Mouse (Mus musculus) skeletal muscle tissue, adult 2 months (tissue): Measurements from ENCODE around the gene Ubtf.

Source experiments
- DNase-seq: peaks from one replicate; pipeline ENCODE4 v3.0.0-alpha.2; 2012; ENCODE audit warnings: low read depth, low spot score

The Ubtf gene

DNA sequence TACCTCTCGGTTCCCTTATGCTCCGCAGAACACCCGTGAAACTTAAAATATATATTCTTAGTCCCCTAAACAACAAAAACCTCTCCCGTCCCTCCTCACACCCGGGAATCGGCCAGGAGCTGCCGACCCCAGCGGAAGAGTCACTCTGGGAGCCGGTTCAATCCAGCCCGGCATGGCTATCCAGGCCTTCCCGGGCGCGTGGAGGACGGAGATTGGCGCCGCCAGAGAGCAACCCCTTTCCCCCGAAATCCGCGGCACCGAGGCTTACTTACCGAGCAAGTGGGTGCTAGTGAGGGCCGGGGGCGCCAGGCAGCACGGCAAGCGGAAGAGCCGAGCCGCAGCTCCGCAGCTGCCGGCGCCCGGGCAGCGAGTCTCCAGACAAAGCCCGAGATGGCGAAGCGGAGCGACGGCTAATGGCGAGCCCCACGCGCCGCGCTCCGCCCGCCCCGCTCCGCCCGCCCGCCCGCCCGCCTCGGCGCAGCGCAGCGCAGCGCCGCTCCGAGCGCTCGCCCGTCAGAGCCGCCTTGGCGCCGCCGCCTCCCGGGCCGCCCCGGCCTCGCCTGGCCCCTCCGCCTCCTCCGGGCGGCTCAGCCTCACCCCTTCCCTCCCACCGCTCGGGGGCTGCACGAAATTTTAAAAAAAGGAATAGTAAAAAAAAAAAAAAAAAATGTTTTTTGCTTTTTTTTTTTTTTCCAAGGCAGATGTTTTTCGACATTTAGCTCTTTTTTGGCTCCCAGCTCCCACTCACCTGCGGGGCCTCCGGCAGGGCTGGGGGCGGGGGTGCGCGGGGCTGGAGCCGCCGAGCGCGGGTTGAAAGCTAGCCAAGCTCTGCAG, 749 bp downstream of the Ubtf start:
- no peak for DNase-seq

DNA sequence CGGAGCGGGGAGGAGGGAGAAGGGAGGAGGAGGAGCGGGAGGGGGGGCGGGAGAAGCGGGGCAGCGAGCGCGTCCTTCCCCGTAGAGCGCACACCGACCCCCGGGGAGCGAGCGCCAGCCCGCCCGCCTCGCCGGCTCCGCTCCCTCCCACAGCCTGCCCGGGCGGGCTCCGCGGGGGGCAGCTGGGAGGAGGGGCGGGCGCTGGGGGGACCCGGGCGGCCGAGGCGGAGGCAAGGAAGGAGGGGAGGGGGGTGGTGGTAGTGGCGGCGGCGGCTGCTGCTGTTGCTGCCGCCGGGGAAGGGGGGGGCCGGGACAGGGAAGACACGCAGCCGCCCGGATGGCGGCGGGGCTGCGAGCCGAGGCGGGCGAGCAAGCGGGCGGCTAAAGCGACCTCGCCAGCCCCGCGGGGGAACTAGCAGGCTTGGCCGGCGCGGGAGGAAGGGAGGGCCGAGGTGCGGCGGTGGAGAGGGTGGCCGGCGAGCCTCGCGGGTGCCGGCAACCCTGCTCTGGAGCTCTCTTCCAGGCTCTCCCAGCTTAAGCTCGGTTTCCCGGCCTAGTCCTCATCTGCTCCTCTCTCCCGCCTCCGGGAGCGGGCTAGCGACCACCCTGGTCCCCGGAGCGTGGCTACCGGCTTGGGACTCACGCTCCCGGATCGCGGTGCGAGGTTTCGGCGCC, 1.5 kb downstream of the Ubtf start:
- DNase-seq = peak; percentile 60

DNA sequence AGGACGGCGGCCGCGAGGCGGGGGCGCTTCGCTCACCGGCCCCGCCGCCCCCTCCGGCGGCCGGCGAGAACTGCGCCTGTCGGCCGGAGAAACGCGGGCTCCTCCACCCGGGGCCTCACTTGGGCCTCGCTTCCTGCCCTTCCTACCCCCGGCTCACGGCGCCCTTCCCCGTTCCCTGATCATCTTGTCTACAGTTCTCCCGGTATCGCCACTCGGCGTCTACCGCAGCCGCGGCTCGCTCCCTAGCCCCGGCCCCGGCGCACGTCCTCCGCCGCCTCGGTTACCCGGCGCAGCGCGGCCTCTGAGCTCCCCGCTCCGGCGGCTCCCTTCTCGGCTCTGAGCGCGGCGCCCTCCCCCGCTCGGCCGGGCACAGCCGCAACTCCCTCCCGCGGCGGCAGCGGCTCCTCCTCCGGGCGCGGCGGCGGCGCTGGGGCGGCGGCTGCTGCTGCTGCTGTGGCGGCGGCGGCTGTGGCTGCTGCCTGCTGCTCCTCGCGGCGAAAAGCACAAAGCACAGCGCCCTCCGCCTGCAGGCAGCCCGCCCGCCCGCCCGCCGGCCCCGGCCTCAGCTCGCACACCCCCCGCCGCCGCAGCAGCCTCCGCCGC, 2.1 kb downstream of the Ubtf start:
- peak; percentile 54 for DNase-seq

DNA sequence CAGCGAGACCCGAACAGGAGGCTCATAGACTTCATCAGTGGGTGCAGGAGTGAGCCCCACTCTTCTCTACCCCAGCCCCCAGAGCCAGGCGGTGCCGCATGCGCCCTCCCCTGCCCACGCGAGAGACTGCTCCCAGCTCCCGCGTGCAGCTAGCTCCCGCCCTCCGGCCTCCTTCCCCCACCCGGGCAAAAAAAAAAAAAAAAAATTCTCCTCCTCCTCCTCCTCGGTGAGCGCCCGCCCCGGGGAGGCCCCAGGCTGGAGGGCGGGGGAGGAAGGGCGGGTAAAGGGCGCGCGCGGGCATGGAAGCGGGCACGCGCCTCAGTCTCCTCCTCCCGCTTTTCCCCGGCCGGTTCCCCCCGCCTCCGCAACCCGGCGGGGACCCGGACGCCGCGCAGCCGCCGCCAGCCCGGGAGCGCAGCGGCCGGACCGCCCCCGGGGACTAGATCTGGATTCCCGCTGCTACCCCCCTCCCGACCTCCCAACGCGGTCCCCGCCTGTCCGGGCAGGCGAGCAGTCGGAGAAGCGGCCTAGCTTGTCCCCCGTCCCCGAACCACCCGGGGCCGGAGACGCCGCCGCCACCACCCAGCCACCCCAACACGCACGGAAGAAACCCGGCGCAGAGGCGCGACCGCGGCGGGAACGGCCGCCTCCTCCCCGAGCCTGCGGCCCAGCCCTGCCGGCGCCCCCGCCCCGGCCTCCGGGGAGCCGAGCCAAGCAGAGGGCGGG, 2.8 kb downstream of the Ubtf start:
- peak; percentile 85 for DNase-seq

DNA sequence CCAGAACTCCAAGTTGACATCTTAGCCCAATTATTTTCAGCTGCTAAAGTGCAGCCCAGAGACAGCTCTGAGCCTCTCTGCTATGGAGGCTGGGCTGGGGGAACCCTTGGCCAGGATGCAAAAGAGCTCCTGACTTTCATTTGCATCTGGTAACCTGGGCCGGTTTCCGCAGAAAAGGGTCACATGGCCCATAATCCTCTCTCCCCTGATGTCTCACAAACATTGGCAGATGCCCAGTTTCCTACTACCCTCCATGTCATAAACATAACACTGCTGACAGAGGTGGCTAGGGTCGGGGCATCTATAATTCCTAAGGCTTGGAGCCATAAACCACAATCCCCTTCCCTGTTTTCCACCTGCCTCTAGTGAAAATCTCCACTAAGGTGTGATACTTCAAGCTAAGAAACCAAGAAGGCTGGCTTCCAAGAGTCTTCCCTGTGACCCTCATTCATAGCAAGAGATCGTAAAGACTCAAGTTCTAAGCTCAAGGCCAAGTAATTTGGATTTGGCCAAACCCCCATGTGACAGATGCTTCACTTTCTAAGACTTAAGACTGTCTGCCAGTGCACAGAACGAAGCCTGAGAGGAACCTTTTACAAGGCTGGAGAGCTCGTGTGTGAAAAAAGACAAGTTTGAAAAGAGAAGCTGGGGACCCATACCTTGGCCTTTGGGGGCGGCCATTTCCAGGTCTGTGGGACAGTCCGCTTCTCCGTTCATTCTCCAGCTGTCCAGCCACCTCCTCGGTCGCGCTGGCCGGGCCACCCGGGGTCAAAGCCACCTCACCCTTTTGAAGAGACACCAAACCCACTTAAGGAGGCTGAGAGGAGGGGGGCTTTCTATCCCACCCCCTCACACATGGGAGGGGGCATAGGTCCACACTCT, 3.6 kb downstream of the Ubtf start:
- no peak for DNase-seq

DNA sequence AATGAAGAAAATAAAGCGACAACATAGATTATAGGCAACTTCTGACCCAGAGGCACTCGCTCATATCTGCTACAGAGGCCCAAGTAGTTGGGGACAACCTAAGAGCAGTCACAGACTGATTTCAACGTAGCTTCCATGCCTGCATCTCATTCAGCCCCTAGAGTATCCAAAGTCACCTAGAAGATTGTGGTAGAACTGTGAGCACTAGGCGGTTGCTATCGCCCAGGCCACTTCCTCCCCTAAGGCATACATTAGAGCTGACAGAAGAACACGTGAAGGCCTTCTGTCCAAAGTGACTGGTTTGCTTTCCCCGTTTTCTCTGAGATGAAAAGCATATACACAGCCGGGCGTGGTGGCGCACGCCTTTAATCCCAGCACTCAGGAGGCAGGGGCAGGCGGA, 5.2 kb downstream of the Ubtf start:
- no peak for DNase-seq

DNA sequence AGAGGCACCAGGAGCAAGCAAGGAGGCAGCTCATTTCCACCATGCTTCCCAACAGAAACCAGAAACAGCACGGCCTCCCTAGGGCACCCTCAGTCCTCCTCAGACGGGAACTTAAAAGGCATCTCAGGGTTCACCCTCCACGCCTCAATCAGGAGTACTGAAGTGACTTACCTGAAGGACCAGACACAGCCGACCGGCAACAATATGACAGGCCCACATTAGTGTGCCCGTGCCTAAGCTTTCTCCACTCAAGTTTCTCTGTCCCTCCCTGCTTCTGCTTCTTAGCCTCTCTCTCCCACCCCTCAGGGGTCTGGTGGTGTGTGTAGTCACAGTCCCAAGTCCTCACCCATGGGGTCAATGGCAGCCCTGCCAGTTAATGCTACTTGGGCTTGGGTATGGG, 7.0 kb downstream of the Ubtf start:
- no peak for DNase-seq

DNA sequence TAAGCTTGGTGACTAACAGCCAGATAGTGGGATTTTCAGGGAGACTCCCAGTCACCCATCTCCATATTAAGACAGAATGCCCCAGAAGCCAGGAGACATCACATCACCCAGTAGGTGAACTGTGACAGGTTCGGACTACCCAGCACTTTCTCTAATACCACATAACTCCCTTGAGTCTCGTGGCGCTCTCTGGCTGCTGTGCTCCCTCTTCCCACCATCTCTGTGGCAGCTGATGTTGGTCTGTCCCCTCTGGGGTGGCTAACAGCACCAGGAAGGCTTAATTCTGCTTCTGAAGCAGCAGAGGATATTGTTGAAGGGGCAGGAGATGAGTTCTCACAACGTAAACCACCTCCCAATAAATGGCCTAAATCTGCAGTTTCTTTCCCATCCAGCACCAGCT, 7.6 kb downstream of the Ubtf start:
- no peak for DNase-seq

DNA sequence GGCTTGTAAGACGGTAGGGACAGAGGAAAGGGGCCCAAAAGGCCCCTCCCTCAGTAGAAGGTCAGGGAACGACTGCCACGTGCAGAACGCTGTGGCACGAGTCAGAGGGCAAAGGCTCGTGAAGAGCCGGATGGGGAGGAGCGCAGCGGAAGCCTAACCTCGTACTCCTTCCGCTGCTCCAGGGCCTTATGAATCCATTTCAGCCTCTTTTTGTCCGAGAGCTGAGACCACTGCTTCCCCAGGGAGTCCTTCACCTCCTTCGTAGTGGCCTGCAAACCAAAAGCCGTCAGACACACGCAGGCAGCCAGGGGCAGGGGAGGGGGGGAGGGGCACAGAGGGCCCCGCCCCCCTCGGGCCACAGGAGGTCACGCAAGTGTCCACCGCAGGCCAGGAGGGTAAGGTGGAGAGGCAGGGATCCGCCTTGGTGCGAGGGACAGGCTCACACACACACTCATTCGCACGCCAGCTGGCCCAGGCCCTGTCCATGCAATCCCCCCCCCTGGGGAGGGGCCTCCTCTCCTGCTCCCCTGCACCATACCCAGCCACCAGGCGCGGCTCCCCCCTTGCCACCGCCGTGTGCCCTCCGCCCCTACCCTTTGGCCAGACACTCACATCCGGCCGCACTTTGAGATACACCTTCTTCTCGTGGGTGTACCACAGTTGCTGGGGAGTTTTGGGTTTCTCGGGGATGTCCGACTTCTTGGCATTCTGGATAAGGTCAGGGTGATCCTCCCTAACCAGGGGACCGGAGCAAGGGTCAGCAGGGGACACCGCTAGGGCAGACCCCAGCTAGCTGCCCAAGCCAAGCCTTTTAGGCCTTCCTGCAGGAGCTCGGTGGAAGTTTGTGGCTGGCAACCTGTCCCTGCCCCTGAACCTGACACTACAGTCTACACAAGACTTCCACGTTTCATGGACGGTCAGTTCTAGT, 8.5 kb downstream of the Ubtf start:
- DNase-seq = no peak

DNA sequence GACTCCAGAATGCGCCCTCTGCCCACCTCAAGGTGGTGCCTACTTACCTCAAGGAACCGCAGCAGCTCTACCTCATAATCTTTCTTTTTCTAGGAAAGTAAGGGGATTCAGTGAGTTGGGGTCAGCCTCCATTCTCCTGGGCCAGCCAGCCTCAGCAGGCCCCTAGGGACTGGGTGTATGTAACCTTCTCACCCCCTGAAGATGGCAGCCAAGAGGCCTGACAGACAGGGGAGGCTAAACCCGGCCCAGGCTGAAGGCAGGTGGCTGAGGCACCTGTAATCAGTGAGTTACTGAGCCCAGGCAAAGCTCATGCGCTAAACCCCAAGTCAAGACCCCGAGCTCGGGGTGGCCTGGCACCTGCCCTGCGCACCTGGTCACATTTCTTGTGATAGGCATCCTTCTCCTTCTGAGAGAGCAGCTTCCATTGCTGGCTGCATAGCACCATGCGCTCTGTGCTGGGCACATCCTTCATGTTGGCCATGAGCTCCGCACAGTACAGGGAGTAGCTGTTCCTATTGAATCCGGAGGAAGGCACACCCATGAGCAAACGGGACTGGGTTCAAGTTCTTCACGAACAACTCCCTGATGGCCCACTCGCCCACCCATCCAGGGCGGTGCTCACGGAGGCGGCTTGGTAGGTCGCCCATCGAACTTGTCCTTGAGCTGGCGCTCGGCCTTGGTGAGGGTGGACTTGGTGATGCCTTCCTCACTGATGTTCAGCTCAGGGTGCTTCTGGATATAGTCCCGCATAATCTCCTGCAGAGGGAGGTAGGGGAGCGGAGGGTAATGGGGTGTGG, 9.5 kb downstream of the Ubtf start:
- no peak for DNase-seq

DNA sequence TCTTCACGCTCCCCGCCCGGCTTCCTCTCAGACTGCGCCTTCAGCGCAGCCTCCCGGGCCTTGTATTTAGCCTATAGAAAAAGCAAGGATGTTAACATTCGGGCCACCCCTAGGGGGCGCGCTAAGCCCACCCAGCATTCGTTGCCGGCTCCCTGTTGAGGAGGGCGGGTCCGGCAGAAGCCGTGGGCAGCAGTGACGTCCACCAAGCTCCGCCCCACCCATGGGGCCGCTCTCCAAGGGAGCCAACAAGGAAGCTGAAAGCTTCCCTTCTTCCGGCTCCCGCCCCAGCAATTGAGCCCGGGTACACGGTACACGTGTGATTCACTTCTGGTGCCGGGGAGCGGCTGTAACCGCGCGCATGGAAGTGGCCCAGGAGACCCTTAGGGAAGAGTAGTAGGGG, 10.6 kb downstream of the Ubtf start:
- DNase-seq = peak; percentile 96

DNA sequence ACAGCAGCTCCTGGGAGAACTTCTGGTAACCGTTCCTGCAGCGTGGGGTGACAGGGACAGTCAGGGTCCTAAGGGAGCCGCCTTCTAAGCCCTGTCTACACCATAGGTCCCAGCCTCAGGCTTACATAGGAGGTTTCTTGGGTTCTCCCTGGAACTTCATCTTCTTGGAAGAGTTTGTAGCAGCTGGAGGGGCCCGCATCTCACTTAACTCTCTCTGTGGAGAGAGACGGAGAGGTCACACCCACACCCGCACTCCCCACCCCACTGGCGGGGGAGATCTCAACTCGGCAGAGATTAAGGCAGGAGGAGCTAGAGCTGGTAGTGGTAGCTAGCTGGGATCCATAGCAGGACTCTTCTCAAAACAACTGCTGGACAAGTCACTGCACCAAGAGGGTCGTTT, 11.4 kb downstream of the Ubtf start:
- no peak for DNase-seq

DNA sequence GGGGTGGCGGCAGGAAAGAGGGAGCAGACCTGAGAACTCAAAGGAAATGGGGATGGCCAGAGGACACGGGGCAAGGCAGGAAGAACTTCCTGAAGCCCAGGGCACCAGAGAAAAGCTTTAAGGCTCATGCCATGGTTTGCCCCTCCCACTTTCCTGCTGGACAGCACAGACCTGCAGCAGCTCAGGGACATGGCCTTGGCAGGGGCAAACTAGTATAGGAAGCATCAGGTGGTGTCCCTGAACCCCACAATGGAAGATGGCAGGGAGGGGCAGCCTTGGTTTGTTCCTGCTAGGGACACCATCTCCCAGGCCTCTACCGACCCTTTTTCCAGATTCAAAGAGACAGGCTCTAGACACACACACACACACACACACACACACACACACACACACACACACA, 14.2 kb downstream of the Ubtf start:
- no peak for DNase-seq

DNA sequence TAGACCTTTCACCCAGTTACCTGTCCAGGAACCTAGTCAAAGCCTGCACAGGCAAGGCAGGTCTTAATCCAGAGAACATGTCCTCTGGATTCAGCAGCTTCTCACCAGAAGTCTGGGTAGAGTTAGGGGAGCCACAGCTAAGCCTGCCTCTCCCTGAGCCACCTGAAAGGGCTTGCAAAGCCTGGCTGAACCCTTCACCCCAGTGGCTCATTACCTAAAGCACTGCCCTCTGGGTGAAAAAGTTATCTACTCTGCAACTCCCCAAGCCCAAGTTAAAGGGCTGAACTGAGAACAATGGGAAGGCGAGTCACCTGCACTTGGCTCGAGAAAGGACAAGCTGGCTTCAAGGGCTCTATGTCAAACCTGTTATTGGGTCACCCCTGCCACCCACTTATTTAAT, 15.4 kb downstream of the Ubtf start:
- DNase-seq = no peak

DNA sequence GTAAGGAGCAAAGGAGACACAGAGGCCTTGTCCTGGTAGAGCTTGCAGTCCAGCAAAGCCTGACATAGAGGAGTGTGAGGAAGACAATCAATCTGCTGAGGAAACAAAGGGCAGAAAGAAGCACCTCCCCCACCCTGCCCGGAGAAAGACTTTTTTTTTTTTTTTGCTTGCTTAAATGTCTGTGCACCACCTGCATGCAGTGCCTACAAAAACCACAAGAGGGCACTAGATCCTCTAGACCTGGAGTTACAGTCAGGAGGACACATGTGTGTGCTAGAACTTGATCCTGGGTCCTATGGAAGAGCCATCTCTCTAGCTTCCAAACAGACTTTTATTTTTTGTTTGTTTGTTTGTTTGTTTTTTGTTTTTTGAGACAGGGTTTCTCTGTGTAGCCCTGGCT, 19.7 kb downstream of the Ubtf start:
- DNase-seq = no peak

DNA sequence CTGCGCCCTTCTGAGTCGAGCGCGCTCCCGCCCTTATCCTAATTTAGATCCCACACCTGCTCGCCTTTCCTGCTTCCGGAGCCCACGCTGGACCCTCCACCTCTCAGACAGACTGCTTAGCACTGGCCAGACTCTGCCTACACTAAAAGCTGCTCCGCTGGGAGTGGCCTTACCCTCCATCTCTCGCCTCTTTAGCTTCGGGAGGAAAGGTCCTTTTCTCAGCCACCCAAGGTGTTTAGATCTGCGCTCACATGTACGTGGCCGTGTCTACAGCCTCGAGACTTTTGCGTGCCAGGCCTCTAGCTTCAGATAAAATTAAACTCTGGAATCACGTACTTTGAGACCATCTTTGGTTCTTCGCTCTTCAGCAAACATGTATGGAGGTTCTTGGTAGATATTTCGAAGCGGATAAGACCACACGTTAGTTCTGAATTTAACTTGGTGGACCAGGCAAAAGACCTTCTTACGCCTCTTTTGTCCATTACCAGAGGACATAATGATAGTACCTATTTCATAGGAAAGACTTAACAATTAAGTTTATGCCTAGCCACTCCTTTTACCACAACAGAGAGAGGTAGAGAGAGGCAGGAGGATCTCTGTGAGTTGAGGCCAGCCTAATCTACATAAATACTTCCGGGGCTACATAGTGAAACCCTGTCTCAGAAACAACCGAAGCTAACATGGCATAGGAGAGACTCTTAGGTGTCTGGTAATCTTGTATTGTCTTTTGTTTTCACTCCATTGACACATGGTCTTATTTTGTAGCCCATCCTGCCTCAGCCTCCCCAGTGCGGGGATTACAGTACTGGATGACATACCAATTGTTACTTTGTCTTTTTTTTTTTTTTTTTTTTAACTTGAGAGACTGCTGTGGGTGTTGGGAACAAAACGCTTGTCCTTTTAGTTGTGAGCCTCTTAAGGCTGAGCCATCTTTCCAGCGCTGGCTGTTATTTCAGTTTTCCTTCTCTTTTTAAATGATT, 21.7 kb downstream of the Ubtf start:
- no peak for DNase-seq

DNA sequence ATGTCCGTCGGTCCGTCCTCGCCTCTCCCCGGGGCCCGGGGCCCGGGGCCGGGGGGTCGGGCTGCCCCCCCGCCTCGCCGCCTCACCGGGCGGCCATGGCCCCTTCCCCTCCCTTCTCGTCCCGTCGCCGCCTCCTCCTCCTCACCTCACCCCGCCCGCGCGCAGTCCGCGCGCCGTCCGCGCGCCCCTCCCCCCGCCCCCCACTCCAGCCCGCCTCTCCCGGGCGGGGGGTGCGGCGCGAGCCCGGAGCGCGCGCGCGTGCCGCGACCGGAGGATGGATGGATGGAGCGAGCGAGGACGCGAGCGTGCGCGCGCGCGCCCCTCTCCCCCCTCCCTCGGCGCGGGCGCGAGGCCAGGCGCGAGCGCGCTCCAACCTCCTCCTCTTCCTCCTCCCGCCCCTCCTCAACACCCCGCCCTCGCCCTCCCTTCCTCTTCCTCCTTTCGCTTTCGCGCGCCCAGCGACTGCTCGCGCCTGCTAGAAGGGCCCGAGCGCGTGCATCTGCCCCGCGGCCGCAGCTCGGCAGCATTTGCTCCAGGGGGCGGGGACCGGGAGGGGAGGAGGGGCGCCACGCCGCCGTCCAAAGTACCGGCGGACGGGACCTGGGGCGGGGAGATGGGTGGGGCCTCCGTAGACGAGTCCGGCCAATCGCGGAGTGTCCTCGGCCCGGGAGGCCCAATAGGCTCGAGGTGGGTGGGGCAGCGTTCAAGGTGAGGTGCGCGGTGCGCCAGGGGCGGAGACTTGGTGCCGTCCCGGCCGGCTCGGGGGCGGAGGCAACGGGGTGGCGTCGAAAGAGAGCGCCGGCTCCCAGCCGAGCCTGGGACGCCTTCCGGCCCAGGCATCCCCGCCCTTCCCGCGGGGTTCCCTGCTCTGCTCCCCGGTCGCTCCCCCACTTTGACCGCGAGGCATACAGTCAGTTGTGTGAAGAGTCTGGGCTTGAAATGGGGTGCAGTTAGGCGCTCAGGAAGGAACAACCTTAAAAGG, 22.8 kb downstream of the Ubtf start, which contains the start of gene Atxn7l3:
Gene Atxn7l3 (minus strand): TSS at position 141 of the 982 bp plus-strand sequence.
- peak; percentile 97 for DNase-seq
